Mouse (Mus musculus) erythroid progenitor cell, adult 5-6 weeks (primary cell): ENCODE measurements around the gene Vmn2r78. TPM values are rescaled to one million over a fixed set of nuclear protein-coding genes. Genes with fewer than 3 reads are reported as not detected.
"Not testable (repeated sequence)": the region's sequence is repeated elsewhere in the genome, so short reads cannot be mapped to it uniquely, and the experiment has no call there.

Experiments used
- ATAC-seq: replicated peaks from 2 replicates; pipeline ENCODE4 v1.8.0; 2016; ENCODE audit warnings: moderate number of reproducible peaks, mild to moderate bottlenecking, moderate TSS enrichment, inconsistent platforms; ENCODE audit not compliant: poor library complexity, low FRiP score, severe bottlenecking
- total RNA-seq, 2 experiments: library from RNA; stranded (forward) in 1 of 2; stranded (reverse) in 1 of 2; fragments of 150-400 nt in 1 of 2; fragments of 186-747, 209-891 nt in 1 of 2; gene quantifications; 2 replicates each; pipeline versions ENCODE4 v1.2.3 to v1.2.4; 2015 to 2017; ENCODE audit warnings: low replicate concordance in 2 of 2

Gene Vmn2r78
- total RNA-seq (2015; ENCODE audit: low replicate concordance): not detected in 2 replicates
- total RNA-seq (2017; ENCODE audit: low replicate concordance): not detected in 2 replicates

DNA sequence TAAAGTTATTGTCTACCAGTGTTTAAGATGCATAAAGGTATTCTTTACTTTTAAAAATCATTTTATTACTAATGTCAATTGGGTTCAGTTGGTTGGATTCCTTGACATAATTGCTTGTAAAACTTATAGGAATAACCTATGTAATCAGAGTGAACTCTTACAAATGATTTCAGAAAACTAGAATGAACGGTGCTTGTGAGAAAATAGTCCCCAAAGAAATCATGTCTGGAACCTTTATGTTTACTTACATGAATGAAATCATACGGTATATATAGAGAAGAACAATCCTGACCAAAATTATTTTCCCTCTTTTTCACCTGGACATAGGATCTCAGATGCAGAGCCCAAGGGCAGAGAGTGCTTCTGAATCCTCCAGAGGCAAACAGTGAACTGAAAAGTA lies at the start of gene Vmn2r78:
TSS of gene Vmn2r78 (plus strand) at position 301 of the 400 bp plus-strand sequence.
- not testable (repeated sequence) for ATAC-seq

DNA sequence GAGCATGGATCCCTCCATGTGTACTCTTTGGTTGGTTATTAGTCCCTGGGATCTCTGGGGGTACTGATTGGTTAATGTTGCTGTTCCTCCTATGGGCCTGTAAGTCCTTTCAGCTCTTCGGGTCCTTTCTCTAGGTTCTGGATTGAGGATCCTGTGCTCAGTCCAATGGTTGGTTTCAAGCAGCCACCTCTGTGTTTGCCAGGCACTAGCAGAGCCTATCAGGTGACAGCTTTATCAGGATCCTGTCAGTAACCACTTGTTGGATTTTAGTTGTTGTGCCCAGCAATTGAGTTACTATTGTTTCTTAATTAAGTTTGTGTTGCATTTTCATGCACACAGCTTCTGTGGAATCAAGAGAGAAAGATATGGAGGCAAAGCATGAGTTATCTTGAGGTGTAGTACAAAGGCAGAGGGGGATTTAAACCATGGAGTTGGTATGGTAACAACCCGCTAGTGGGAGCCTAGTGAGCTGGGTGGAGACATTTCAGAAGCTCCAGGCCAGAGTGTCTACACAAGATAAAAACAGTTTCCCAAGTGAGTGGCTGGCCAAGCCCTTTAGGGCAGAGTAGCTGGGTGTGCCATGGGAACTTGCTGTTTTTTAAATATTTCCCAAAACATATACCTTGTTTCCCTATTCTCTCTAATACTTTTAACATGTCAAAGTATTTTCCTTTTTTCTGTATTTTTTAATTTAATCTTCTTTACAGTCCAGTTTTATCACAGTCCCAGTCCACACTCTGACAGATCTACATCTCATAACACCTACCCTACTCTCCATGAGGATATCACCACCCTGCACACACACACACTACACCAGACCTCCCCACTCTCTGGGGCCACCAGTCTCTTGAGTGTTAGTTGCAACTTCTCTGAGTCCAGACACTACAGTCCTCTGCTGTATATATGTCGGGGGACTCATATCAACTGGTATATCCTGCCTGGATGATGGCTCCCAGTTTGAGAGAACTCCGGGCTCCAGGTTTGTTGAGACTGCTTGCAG lies 25.1 kb upstream of the Vmn2r78 start:
- no peak for ATAC-seq

DNA sequence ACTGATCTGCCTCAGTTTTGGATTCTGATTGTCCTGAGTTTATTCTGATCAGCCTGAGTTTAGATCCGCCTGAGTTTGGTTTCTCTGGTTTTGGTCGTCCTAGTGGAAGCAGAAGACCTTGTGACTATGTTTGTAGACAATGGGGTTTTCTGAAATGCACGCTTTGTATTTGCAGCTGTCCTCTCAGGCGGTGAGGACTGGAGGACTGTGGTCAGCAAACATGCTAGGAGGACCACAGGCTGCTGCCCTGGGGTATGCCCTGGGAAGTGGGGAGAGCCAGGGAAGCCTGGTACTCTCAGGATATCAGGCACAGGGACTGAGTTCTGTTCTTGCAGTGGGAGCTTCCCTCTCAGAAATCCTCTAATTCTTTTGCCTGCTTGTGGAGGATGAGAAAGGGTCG lies 22.4 kb downstream of the Vmn2r78 start:
- ATAC-seq: no peak

DNA sequence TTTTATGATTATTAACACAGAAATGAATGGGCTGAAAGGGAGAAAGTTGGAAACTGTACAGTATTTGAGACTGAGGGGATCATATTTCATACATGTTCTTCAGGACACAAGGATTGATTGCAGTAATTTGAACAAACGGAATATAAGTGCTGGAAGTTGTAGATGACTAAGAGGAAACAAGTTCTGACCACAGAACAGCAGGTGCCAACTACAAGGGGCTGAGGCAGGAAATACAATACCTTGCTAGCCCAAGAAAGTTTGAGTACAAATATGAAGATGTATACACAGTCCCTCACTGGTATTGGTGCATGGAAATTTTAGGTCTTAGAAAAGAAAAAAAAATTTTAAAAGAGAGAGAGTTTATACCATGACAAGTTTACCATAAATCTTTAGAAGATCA lies 79.8 kb downstream of the Vmn2r78 start:
- no peak for ATAC-seq

DNA sequence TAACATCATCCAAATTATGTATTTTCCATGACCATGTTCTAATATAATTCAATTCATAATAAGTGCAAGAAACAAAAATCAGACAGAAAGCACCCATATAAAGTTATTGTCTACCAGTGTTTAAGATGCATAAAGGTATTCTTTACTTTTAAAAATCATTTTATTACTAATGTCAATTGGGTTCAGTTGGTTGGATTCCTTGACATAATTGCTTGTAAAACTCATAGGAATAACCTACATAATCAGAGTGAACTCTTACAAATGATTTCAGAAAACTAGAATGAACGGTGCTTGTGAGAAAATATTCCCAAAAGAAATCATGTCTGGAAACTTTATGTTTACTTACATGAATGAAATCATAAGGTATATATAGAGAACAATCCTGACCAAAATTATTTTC lies 80.9 kb downstream of the Vmn2r78 start, which contains the start of gene Vmn2r79:
TSS of gene Vmn2r79 (plus strand) at position 301 of the 400 bp plus-strand sequence.
- not testable (repeated sequence) for ATAC-seq

Other genes starting within 250 kb of the Vmn2r78 start
- gene Olfr292, start 226.8 kb upstream of the Vmn2r78 start, total RNA-seq (2015; ENCODE audit: low replicate concordance): not detected in 2 replicates
- gene Olfr292, start 226.8 kb upstream of the Vmn2r78 start, total RNA-seq (2017; ENCODE audit: low replicate concordance): not detected in 2 replicates
- gene Folh1, start 139.2 kb upstream of the Vmn2r78 start, total RNA-seq (2015; ENCODE audit: low replicate concordance): not detected in 2 replicates
- gene Folh1, start 139.2 kb upstream of the Vmn2r78 start, total RNA-seq (2017; ENCODE audit: low replicate concordance): not detected in 2 replicates
- not detected in 2 replicates for gene Vmn2r77, start 120.1 kb upstream of the Vmn2r78 start, total RNA-seq (2015; ENCODE audit: low replicate concordance)
- gene Vmn2r77, start 120.1 kb upstream of the Vmn2r78 start, total RNA-seq (2017; ENCODE audit: low replicate concordance): not detected in 2 replicates
- not detected in 2 replicates for gene Vmn2r79, start 81.0 kb downstream of the Vmn2r78 start, total RNA-seq (2015; ENCODE audit: low replicate concordance)
- not detected in 2 replicates for gene Vmn2r79, start 81.0 kb downstream of the Vmn2r78 start, total RNA-seq (2017; ENCODE audit: low replicate concordance)